Mouse (Mus musculus): Measurements from ENCODE around the gene Esrrg.

The Esrrg gene

GRCm38 (mm10) chr1:187649871-187650270 lies 41.3 kb downstream of the Esrrg start:
- DNase-seq (ENCODE audit: low read depth, low spot score): no peak

GRCm38 (mm10) chr1:187650786-187651687 lies 42.4 kb downstream of the Esrrg start:
- no peak for DNase-seq (ENCODE audit: low read depth, low spot score)

DNA sequence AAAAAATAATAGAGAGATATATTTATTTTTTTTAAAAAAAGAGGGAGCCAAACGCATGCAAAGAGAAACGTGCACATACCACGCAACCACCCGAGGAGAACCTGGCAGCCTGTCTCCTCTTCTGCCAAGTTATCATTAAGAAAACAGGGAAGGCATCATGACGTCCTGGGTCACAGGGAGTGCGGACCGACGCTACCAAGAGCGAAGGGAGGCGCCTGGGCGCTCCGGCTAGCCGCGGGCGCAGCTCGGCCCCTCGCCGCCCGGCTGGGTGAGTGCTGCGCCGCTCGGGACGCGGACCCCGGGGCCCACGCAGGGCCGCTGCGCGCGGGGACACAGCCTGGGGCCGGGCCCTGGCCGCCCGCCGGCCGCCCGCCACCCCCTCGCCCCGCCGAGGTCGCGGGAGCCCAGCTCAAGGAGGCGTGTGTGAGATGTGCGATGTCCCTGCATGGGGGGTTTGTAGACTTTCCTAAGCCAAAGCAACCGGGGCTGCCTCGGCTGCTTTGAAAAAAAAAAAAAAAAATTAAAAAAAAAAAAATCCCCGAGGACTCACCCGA lies 43.2 kb downstream of the Esrrg start:
- DNase-seq (ENCODE audit: low read depth, low spot score): no peak

GRCm38 (mm10) chr1:187652445-187652844 lies 43.9 kb downstream of the Esrrg start:
- no peak for DNase-seq (ENCODE audit: low read depth, low spot score)

GRCm38 (mm10) chr1:187653390-187653789 lies 44.8 kb downstream of the Esrrg start:
- DNase-seq (ENCODE audit: low read depth, low spot score): no peak

DNA sequence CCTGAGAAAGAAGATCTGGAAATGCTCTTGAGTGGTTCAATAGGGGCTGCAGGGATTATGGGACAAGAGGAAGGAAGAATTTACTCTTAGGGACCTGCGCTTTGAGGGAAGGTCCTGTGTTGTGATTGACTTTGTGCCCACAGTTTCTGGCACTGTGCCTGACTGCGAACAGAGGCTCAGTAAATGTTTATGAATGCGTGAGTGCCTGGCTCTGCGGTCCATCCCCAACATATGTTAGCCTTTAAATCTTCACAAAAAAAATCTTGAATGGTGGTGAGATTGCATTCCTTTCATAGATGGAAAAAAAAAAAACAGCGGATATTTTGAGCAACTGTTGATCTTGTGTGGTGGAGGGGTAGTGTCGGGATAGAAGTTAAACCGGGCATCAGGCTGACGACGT lies 52.4 kb downstream of the Esrrg start:
- DNase-seq (ENCODE audit: low read depth, low spot score): no peak

DNA sequence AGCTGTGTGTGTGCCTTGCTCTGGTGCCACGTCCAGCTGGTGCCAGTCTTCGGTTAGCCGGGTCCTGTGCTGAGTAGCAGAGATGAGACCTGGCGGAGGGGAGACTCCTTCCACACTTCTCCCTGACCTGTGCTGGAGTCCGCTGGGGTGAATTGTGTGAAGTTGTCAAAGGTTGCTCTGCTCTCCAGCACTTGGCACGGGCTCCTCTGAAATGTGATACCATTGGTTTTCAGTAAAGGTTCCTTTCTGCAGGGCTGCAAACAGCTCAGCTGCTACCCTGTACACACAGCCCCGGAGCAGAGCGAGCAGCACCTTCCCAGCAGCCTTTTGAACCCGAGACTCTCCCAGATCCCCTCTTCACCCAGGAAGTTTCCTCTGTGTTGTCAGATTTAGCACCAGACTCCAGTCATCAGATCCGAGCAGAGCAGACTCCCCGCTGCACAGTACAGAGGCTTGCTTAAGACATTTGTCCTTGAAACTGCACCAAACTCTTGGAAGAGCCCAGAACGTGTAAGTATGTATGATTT lies 53.6 kb downstream of the Esrrg start:
- DNase-seq (ENCODE audit: low read depth, low spot score): no peak

GRCm38 (mm10) chr1:187663376-187663775 lies 54.8 kb downstream of the Esrrg start:
- DNase-seq (ENCODE audit: low read depth, low spot score): no peak

DNA sequence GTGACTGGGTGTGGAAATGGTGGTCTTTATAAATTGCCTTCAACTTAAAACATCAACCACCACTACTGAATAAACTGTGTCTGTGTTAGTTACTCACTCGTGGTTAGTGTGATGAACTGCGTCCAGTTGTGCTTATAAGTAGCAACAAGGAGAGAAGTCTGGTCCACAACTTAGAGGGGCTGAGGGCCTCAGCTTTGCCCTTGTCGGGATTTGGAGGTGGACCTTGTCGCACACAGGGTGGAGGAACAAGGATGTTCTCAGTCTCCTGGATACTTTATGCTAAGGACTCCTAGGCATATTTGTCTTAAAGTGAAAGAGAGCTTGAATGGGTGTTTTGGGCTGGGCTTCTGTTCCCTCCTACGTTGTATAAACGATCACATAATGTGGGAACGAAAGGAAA lies 55.7 kb downstream of the Esrrg start:
- no peak for DNase-seq (ENCODE audit: low read depth, low spot score)

GRCm38 (mm10) chr1:187665901-187666600 lies 57.5 kb downstream of the Esrrg start:
- DNase-seq (ENCODE audit: low read depth, low spot score): no peak

DNA sequence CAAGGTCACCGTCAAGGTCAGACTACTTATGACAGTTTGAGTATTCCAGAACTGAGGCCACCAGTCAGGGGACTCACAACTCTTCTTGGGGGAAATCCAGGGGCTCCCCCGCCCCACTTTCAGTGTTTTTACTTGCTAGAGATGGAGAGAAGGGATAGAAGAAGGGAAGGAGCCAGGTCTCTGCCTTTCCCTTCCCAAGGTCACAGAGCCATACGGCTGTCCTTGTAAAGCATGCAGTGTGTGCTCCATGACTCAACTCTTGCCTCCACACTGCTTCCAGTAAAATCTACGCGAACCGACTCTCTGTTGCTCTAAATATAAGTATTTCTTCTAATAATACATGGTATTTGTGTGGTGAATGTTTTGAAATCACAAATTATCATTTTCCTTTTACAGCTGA lies 61.2 kb downstream of the Esrrg start:
- DNase-seq (ENCODE audit: low read depth, low spot score): no peak

DNA sequence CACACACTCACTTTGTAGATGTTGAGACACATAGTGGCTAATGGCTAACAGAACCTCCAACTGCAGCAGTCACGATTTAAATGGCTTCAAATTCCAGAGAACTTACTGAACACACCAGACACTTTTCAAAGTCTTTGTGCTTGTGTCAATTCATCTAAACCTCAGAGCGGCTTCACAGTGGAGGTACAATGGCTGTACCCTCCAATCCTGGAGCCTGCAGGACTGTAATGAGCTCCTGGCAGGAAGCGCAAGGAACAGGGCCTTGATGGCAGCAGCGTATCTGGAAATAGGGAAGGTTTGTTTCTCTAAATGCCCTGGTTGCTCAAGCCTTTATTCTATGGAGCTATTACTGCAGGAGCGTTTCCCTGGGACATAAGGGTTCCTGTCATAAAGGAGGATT lies 63.9 kb downstream of the Esrrg start:
- DNase-seq (ENCODE audit: low read depth, low spot score): no peak

GRCm38 (mm10) chr1:187674771-187675186 lies 66.2 kb downstream of the Esrrg start:
- DNase-seq (ENCODE audit: low read depth, low spot score): no peak

GRCm38 (mm10) chr1:187676626-187677025 lies 68.0 kb downstream of the Esrrg start:
- no peak for DNase-seq (ENCODE audit: low read depth, low spot score)

GRCm38 (mm10) chr1:187679246-187679645 lies 70.7 kb downstream of the Esrrg start:
- DNase-seq (ENCODE audit: low read depth, low spot score): no peak

- DNase-seq (ENCODE audit: low read depth, low spot score): no peak
Observed at GRCm38 (mm10) chr1:187684519-187684918, 75.9 kb downstream of the Esrrg start.

GRCm38 (mm10) chr1:187691846-187692525 lies 83.4 kb downstream of the Esrrg start:
- DNase-seq (ENCODE audit: low read depth, low spot score): no peak

DNA sequence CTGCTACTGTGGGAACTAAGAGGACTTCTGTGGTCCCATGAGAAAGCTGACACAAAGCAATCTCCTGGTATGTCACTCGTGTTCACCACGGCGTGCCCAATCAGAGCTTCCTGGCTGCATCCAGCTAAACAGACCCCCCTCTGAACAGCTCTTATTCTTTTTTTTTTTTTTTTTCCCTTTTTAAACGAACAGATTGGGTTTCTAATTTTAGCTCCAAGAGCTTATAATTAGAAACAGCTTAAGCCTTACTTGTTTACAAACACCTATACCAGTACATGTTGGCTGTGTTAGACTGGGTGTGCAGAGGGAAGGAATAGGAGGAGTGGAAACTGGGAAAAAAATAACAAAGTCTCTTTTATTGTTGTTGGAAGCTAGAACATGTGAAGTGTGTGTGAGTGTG lies 86.3 kb downstream of the Esrrg start:
- DNase-seq (ENCODE audit: low read depth, low spot score): no peak

DNA sequence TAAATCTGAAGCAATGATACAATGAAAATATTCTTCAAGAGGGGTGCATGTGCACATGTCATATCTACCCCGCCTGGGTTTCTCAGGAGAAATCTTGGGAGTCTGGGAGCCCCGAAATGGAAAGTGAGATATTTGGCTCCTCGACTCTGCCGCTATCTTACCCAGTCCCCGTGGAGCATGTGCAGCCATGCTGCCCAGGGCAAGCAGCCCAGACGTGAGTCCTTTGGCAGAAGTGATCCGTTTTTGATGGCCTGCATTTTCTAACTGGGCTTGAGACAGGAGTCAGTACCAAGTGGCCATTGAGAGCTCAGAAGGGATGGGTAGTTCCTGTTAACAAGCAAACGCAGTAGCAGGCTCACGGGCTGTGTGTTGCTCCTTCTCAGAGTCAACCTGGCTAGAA lies 89.6 kb downstream of the Esrrg start:
- no peak for DNase-seq (ENCODE audit: low read depth, low spot score)

GRCm38 (mm10) chr1:187700963-187701362 lies 92.4 kb downstream of the Esrrg start:
- no peak for DNase-seq (ENCODE audit: low read depth, low spot score)

DNA sequence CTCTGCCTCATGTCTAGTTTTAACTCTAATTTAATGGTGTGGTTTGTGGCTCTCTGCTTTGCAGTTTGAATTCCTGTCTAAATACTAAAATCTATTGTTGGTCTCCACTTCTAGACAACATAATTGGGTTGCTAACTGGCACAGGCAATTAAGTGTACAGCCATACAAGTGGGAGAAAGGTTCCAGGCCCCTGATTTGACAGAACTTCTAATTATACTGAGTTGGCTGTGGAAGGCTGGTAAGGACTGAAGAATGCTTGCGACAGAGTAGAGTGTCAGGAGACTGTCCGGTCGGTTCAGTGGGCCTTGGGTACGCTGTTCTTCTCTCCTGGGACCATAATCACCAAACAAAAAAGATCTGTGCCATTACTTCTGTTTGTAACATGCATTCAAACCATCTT lies 96.3 kb downstream of the Esrrg start:
- DNase-seq (ENCODE audit: low read depth, low spot score): no peak

- DNase-seq (ENCODE audit: low read depth, low spot score): no peak
Observed at GRCm38 (mm10) chr1:187705348-187705747, 96.8 kb downstream of the Esrrg start.

Measured in retina, adult 2 months (tissue).